Mouse (Mus musculus) thymus, postnatal 14 days (tissue): ENCODE results near the gene Glg1.
"Not testable (repeated sequence)": the region's sequence is repeated elsewhere in the genome, so short reads cannot be mapped to it uniquely, and the experiment has no call there.

Experiments
- DNase-seq: peaks from one replicate; pipeline ENCODE4 v3.0.0; 2021

The Glg1 gene

DNA sequence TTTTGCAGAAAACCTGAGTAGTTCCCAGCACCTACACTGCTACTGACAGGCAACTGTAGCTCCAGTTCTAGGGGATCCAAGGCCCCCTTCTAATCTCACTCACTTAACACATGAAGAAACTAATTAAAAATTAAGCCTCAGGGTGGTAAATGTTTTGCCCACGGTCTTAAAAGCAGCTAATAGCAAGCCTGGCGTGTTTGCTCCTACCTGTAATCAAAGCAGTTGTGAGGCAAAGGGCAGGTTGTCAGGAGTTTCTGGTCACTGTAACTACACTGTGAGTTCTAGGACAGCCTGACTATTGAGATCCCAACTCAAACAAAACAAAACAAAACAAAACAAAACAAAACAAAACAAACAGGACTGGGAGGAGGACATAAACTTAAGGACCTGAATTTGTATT is 8.9 kb downstream of the Glg1 start:
- no peak for DNase-seq

DNA sequence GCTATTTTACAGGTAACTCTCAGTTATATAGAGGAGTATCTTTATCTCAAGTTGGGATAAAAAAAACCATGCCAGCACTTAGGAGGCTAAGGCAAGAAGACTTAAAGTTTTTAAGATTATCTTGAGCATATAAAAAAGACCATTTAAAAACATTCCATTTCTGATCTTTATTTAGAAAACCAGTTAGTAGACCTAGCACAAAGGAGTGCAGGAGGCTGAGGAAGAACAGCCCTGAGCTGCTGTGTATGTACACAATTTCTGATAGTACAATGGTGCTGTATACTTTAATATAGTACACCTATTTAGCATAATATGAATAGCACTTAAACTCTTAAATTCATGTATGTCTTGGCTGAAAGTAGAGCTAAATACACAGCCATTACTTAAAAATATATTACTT is 10.9 kb downstream of the Glg1 start:
- no peak for DNase-seq

DNA sequence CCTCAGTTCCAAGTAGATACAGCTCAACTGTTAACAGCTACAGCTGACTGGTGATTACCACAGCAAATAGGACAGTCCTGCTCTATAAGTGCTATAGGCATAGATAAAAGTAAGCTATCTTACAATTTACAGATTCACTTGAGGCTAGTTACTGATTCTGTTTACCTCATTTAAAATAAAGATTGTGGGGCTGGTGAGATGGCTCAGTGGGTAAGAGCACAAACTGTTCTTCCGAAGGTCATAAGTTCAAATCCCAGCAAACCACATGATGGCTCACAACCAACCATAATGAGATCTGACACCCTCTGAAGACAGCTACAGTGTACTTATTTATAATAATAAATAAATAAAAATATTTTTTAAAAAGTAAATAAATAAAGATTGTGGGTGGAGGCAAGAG is 12.2 kb downstream of the Glg1 start:
- not testable (repeated sequence) for DNase-seq

DNA sequence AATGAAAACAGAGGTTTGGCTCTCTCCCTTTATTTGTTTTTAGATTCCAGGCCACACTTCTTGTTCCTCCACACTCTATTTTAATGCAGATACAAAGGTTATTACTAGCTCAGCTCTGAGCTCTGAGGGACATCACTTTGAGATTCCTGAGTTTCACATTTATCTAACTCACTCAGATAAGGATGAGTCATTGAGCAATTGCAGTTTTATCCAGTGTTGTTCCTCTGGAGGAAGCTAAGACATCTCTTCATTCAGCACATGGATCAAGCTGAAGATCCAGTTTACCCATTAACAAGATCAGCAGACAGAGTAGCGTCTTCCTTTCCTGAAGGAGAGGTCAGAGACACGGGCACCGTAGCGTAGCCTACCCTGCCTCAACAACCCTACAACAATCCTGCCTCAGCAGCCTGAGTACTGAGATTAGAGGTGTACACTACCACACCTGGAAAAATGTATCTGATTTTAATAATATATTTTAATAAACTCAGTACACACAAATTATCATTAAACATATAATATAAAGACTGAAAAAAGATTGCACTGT is 12.7 kb downstream of the Glg1 start:
- no peak for DNase-seq

DNA sequence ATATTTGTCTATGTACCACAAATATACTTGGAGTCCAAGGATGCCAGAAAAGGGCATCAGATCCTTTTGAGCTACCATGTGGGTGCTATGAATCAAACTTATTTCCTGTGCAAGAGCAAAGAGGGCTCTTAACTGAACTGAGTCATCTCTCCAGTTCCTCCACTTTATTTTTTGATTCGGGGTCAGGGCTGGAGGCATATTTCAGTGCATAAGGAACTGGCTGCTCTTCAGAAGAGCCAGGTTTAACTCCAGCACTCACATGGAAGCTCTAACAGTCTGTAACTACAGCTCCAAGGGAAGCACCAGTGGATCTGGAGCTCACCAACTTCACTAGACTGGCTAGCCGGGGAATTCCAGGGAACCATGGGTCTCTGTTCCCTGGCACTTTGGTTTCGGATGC is 21.7 kb downstream of the Glg1 start:
- DNase-seq: no peak

DNA sequence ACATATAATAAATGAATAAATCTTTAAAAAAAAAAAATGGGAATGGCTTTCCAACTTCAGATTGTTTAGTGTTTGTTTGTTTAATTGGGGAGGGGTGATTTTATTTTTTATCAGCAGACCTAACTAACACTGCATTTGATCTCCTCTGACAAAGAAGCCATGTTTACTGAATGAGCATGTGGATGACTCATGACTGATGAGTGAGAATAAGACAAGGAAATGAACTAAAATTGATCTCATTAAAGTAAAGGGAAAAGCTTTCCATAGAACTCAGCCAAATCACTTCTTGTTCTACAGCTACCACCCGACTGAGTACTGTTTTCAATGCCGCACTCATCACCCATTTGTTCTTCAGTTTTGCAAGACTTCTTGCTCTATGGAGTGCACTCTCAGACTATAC is 25.3 kb downstream of the Glg1 start:
- DNase-seq: no peak

DNA sequence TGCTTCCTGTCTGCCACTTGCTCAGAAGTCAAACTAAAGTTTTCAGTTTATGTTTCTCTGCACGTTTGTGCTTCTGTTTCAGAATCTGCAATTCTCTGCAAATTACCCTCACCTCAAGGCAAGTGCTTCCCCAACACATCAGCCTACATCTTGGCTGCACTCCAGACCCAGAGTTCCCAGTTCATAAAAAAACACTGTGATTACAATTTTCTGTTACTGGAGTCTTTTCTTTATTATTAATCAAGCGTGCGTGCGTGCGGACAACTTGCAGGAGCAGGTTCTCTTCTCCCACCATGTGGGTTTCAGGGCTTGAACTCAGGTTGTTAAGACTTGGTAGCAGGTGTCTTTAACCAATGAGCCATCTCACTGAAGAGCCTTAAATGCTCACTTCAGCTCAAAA is 34.9 kb downstream of the Glg1 start:
- no peak for DNase-seq

DNA sequence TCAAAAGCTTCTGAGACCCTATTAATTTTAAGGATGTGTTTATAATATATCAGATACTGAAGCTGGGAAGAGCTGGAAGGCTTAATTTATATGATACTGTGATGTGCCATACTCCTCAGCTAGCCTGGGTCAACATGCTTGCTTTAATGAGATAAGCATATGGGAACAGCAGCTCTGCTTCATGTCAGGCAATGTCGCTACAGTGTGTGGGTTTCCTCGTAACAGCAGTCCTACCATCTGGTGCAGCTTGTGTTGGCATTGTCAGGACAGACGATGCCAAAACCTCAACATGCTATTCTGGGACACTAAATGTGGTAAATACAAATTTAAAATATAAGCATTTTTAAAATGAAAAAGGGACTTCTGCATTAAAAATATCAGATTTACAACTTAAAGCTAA is 40.9 kb downstream of the Glg1 start:
- no peak for DNase-seq

DNA sequence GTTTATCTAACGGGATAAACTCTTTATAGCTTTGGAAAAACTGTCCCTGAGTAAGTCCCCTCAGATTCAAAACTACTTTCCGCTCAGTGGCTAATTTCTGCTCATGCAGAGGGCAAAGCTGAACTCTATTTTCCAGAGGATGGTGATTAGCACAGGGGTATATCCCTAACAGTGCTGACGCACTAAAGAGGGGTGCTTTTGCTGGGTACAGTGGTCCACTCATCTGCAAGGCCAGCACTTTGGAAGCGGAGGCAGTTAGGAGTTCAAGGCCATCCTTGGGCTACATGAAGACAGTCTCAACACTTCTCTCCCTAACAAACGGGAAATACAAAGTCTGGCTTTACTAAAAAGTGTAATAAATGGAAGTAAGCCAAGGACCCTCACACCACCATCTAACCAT is 45.6 kb downstream of the Glg1 start:
- DNase-seq: no peak

DNA sequence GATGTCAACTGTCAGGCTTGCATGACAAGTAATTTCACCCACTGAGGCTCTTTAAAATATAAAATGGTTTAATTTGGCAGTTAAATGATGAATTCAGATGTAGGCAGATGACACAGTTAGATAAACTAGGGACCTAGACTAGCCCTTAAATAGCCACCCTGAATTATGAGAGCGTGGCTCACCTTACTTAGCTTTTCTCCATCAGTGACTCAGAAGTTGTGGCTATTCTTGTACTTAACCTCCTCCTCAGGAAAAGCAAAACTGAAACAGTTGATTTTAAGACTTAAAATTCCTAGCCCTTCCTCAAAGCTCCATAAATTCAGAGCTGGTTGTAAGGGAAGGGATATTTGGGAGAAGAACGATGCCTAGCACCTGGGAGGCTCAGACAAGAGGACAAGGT is 47.8 kb downstream of the Glg1 start:
- no peak for DNase-seq

DNA sequence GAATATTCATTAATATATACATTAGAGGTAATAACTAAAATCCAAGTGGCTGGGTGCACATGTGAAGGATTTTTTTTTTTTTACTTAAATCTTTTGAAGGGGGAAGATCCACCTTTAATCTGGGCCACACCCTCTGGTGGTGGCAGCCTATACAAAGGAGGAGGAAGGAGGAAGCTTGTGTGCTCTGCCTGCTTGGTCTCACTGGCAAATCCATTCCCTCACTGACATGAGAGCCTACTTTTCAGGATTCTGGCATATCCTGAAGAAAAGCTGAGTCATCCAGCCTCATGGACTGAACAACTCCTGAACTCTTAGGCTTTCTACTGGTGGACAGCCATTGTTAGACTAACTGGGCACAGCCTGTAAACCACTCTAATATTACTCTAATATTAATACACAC is 49.1 kb downstream of the Glg1 start:
- DNase-seq: no peak

DNA sequence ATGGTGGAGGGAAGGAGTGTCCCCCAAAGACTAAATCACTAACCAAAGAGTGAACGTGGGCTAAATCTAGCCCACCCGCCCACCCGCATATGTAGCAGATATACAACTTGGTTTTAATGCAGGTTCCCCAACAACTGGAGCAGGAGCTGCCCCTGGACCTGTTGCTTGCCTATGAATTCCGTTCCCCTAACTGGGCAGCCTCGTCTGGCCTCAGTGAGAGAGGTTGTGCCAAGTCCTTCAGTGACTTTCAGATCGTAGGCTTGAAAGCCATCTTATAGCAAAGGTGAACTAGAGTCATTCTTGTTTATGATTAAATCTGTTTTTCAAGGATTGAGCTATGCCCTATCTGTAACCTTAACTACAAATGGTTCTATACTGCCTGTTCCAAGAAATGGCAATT is 52.7 kb downstream of the Glg1 start:
- no peak for DNase-seq

DNA sequence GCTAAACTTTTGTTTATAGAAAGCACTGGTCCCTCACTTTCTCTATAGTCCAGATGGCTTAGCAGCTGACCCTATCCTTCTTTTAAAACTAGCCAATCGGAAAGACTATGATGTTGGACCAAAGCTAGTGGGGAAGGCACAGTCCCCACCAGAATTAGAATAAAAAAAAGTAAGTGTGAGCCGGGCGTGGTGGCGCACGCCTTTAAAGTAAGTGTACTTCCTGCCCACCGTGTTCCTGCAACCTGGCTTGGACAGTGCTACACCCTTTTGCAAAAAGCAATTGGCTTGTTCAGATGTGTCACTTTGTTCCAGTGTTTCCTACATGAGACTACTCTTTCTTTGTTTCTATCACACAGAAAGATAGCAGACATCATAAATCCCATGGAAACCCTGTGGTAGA is 54.0 kb downstream of the Glg1 start:
- DNase-seq: no peak

DNA sequence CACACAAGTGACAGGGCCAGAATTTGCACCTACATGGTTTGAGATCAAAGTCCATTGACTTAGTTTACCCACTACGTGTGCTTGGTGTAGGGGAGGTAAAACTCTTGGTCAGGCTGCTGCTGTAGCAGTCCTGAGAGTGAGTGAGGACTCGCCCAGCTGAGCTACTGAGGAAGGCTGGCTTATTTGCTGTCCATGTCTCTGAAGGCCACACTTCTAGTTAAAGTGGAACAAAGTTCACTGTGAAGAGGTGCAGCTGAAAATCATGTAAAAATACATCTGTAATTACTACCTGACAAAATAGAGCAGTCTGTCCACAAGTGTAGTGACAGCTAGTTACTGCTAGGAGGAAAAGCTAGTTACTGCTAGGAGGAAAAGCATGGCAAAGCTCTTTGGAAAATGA is 55.7 kb downstream of the Glg1 start:
- no peak for DNase-seq

DNA sequence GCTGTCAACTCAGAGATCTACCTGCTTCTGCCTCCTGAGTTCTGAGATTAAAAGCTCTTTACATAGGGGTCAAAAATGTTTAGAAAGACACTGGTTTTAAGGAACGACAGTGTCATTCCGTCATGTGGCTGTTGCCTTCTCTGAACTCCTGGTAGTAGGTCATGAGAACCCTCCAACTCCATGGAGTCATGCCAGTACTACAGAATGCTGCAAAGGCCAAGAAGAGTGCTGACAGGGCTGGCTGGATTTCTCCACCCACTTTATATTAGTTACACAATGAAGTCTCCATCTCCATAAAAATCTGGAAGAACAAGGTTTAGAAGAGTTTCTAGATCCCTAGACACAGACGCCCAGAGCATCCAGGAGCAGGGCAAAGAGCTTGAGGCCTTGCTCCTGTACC is 61.0 kb downstream of the Glg1 start:
- no peak for DNase-seq

DNA sequence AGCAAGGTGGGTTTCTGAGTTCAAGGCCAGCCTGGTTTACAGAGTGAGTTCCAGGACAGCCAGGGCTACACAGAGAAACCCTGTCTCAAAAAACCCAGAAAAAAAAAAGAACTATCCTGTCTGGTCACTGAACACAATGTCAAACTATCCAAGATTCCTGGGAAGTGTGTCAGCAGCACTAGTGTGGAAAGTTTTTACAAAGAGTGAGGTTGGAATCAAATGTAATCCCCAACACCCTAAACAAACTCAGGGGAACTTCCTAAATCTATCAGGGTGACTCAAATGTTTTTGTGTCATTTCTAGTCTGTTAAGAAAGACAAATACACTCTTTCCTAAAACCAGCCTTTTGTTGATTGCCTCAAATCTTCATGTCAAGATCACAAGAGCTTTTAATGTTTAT is 62.8 kb downstream of the Glg1 start:
- DNase-seq: no peak

DNA sequence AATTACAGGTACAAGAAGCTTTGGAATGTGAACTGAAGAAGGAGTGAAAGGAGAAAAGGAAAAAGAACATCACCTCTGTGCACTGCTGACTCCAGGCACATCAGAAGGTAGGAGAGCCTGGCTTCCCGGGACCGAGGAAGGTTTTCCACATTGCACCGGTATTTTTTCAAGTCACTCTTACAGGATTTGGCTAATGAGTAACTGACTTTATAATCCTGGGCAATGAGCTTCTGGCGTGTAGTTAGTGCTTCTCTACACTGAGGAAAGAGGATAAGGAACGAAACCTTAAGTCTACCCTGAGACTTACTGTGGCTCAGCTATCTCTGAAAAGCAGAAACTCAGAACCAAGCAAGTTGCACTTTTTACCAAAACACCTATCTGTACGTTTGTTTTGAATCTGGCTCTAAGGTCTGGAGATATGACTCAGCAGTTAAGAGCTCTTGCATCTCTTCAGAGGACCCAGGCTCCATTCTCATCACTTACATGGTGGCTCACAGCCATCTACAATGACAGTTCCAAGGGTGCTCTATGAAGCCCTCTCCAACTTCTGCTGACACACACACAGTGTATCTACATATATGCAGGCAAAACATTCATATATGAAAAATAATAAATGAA is 70.3 kb downstream of the Glg1 start:
- no peak for DNase-seq

DNA sequence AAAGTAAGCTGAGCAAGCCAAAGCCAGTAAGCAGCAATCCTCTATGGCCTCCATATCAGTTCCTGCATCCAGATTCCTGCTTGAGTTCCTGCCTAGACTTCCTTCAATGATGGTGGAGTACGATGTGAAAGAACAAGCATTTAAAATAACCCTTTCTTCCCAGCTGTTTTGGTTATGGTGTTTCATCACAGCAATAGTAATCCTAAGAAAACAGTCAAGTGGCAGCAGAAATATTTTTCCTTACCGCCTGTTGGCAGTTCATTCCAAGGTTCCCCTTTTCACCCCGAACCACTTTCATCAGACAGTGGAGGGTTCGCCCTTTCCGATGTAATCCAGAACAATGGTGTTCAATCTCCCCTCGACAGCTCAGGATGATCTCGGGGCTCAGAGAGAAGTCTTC is 71.5 kb downstream of the Glg1 start:
- DNase-seq: no peak

DNA sequence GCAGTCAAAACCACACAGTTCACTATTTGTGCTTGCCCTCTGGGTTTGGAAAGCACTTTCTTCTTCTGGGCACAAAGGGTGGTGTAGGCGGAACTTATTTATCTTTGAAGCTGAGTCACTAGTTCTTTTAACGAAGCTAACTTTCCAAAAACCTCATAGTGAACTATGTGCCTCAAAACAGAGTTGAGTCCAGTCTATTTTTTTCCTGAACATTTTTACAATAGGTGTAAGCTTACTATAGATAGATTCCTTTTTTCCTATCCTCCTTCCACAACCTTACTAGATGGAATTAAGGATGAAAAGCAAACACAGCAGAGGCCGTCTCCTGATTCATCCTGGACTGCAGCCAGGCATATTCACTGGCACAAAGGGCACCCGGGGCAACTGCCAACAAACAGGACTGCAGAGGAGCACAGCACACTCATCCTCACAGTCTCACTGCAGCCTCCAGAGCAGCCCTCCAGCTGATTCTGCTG is 73.5 kb downstream of the Glg1 start:
- no peak for DNase-seq

DNA sequence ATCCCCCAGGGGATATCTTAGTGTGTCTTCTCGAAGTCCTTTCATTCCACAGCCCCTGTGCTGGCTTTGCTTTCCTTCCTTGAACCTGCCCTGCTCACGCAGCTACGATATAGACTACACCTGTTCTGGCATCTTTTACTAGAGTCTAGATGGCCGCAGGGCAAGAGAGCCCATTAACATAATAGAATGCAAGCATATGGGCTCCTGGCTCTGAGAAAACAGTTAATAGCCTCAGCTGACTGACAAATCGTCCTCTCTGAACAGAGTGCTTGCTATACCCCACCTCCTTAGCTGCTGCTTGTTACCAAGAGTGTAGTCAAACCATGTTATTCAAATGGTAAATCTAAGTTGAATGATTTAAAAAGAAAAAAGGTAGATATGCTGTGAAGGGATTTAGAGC is 87.4 kb downstream of the Glg1 start:
- DNase-seq: no peak

DNA sequence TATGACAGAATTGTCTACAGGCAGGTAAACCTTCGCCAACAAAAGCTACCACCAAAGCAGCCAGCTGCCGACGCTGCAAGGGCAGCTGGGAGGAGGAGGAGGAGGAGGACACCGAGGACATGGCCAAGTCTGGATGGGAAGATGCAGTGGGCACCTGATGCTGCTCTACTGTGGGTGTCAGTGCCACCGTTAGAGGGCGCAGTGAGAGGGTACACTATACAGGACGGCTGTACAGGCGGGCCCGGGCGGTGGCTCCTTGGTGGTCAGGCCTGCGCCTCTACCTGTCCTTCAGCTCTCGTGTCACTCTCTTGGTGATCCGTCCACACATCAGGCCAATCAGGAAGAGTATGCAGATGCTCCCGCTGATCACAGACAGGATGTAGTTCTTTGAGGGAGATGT is 101.4 kb downstream of the Glg1 start:
- DNase-seq: peak; percentile 49

DNA sequence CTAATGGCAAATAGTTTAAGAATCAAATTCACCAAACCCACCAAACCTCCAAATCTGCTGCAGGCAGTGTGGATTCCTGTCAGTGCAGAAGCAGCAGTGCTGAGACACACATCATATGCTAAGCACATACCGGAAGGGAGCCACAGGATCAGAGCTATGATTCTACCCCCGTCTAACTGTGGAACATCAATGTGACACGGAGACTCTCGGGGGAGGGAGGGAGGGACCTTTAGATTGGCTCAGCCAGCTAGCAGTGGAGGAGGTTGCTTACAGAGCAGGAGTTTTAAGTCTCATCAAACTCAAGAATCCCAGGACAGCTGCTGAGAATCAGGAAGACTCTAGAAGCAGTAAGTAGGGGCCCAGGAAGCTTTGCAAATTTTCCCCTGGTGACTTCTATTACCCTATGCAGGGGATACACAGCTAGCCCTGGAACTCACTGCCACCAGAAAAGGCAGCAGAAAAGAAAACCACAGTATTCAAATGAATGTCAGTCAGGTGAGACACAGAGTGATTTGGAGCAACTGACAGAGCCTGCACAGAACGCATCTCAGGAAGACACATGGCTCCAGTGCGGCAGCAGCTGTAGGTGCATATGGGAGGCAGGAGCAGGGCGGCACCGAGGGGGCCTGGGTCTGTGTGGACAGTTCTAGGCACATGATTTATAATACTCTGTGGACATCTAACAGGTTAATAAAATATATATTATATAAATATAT is 103.1 kb downstream of the Glg1 start:
- no peak for DNase-seq

DNA sequence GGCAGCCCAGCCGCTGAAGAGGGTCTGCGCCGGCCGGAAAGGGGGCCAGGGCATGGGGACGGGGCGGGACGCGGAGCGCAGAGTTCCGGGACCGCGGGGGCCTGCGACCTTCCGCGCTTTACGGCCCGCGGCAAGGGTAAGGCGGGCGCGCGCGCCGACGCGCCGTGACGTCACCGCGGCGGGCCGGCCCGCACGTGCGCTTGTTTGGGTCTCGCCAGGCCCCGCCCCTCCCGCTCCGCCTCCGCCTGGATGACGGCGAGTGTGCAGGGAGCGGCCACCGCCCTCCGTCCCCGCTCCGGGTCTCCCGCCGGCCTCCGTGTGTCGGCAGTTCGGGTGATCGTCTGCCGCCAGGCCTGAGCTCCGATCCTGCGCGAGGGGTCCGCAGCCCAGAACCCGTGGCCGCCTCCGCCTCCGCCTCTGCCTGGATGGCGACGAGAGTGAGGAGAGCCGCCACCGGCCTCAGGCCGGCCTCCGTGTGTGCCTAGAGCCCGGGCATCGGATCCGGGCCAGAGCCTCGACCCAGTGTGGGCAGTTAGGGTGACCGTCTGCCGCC is 113.5 kb downstream of the Glg1 start:
- peak; percentile 95 for DNase-seq

DNA sequence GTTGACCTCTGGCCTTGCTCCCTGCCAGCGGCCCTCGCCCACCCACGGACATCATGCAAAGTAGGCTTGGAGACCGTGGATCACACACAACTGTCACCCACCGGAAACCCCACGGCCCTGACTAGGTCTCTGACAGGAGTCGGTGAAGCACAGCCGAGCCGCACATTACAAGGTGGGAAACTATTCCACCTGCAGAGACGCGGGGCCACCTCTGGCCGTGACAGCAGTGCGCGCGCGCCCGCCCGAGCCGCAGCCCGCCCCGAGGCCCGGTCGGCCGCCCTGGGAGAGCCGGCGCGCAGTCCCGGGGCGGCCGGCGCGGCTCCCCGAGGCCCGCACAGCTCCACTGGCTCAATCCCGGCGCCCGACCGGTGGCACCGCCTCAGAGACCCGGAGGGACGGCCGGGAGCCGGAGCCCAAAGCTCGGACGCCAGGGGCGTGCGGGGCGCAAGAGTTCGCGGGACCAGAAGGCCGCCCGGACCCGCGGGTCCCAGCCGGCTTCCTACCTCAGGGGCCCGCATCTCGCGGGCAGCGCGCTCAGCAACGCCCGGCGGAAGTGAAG is 114.0 kb downstream of the Glg1 start:
- DNase-seq: peak; percentile 48
